Mouse (Mus musculus): ENCODE measurements around the gene Inpp5e. TPM values are rescaled to one million over a fixed set of nuclear protein-coding genes. Genes with fewer than 3 reads are reported as not detected.

Gene Inpp5e
- polyA plus RNA-seq (2014; fragmentation: Illumina TruSeq; extraction: RNeasy Lipid Tissue Mini Kit (QIAGEN cat#74804); ENCODE audit: low read depth, low replicate concordance) = 10.9 TPM

GRCm38 (mm10) chr2:26408515-26409356, at the start of gene Inpp5e:
Gene Inpp5e (minus strand): TSS chr2:26409203.

GRCm38 (mm10) chr2:26444946-26445665, 36.1 kb upstream of the Inpp5e start, which contains the start of gene Sec16a:
Gene Sec16a (minus strand): TSS chr2:26445216.

GRCm38 (mm10) chr2:26389154-26389690, 19.8 kb downstream of the Inpp5e start, which contains the start of the genes Entr1 and Pmpca:
Gene Entr1 (minus strand): TSS chr2:26389316.
Gene Pmpca (plus strand): TSS chr2:26389339.

GRCm38 (mm10) chr2:26380131-26380771, 28.8 kb downstream of the Inpp5e start, which contains the start of gene Snapc4:
Gene Snapc4 (minus strand): TSS chr2:26380653.

GRCm38 (mm10) chr2:26360772-26361171, 48.2 kb downstream of the Inpp5e start, which contains the start of gene Card9:
Gene Card9 (minus strand): TSS chr2:26360918.

GRCm38 (mm10) chr2:26351358-26352290, 57.4 kb downstream of the Inpp5e start, which contains the start of gene Dnlz:
Gene Dnlz (minus strand): TSS chr2:26352110.

Other genes with a start within 250 kb of the Inpp5e start
- gene Lhx3, start 200.9 kb downstream of the Inpp5e start, polyA plus RNA-seq (2014; fragmentation: Illumina TruSeq; extraction: RNeasy Lipid Tissue Mini Kit (QIAGEN cat#74804); ENCODE audit: low read depth, low replicate concordance) = not detected
- 10.4 TPM for gene Qsox2, start 171.7 kb downstream of the Inpp5e start, polyA plus RNA-seq (2014; fragmentation: Illumina TruSeq; extraction: RNeasy Lipid Tissue Mini Kit (QIAGEN cat#74804); ENCODE audit: low read depth, low replicate concordance)
- gene Ccdc187, start 114.6 kb downstream of the Inpp5e start, polyA plus RNA-seq (2014; fragmentation: Illumina TruSeq; extraction: RNeasy Lipid Tissue Mini Kit (QIAGEN cat#74804); ENCODE audit: low read depth, low replicate concordance) = not detected
- 0.65 TPM for gene Gpsm1, start 93.7 kb downstream of the Inpp5e start, polyA plus RNA-seq (2014; fragmentation: Illumina TruSeq; extraction: RNeasy Lipid Tissue Mini Kit (QIAGEN cat#74804); ENCODE audit: low read depth, low replicate concordance)
- gene Dnlz, start 57.1 kb downstream of the Inpp5e start, polyA plus RNA-seq (2014; fragmentation: Illumina TruSeq; extraction: RNeasy Lipid Tissue Mini Kit (QIAGEN cat#74804); ENCODE audit: low read depth, low replicate concordance) = 1.3 TPM
- gene Card9, start 48.3 kb downstream of the Inpp5e start, polyA plus RNA-seq (2014; fragmentation: Illumina TruSeq; extraction: RNeasy Lipid Tissue Mini Kit (QIAGEN cat#74804); ENCODE audit: low read depth, low replicate concordance) = not detected
- 3.8 TPM for gene Snapc4, start 28.6 kb downstream of the Inpp5e start, polyA plus RNA-seq (2014; fragmentation: Illumina TruSeq; extraction: RNeasy Lipid Tissue Mini Kit (QIAGEN cat#74804); ENCODE audit: low read depth, low replicate concordance)
- 34.3 TPM for gene Entr1, start 19.9 kb downstream of the Inpp5e start, polyA plus RNA-seq (2014; fragmentation: Illumina TruSeq; extraction: RNeasy Lipid Tissue Mini Kit (QIAGEN cat#74804); ENCODE audit: low read depth, low replicate concordance)
- 136 TPM for gene Pmpca, start 19.9 kb downstream of the Inpp5e start, polyA plus RNA-seq (2014; fragmentation: Illumina TruSeq; extraction: RNeasy Lipid Tissue Mini Kit (QIAGEN cat#74804); ENCODE audit: low read depth, low replicate concordance)
- 44.5 TPM for gene Sec16a, start 36.0 kb upstream of the Inpp5e start, polyA plus RNA-seq (2014; fragmentation: Illumina TruSeq; extraction: RNeasy Lipid Tissue Mini Kit (QIAGEN cat#74804); ENCODE audit: low read depth, low replicate concordance)
- gene Notch1, start 107.5 kb upstream of the Inpp5e start, polyA plus RNA-seq (2014; fragmentation: Illumina TruSeq; extraction: RNeasy Lipid Tissue Mini Kit (QIAGEN cat#74804); ENCODE audit: low read depth, low replicate concordance) = 1.1 TPM
- gene Egfl7, start 170.8 kb upstream of the Inpp5e start, polyA plus RNA-seq (2014; fragmentation: Illumina TruSeq; extraction: RNeasy Lipid Tissue Mini Kit (QIAGEN cat#74804); ENCODE audit: low read depth, low replicate concordance) = 6.6 TPM
- not detected for gene Gm20532, start 177.4 kb upstream of the Inpp5e start, polyA plus RNA-seq (2014; fragmentation: Illumina TruSeq; extraction: RNeasy Lipid Tissue Mini Kit (QIAGEN cat#74804); ENCODE audit: low read depth, low replicate concordance)
- gene Agpat2, start 195.2 kb upstream of the Inpp5e start, polyA plus RNA-seq (2014; fragmentation: Illumina TruSeq; extraction: RNeasy Lipid Tissue Mini Kit (QIAGEN cat#74804); ENCODE audit: low read depth, low replicate concordance) = 2.1 TPM
- gene Fam69b, start 219.3 kb upstream of the Inpp5e start, polyA plus RNA-seq (2014; fragmentation: Illumina TruSeq; extraction: RNeasy Lipid Tissue Mini Kit (QIAGEN cat#74804); ENCODE audit: low read depth, low replicate concordance) = not detected